Mouse (Mus musculus) myocyte (in vitro differentiated cells): Measurements from ENCODE around the gene Hist1h1d.

ENCODE experiments used
- MAX ChIP-seq: IDR thresholded peaks from one replicate; pipeline ENCODE4 v1.6.1; 2011; ENCODE audit warnings: low read depth, mild to moderate bottlenecking, control low read depth
- POLR2A ChIP-seq: IDR thresholded peaks from one replicate; pipeline ENCODE4 v1.6.1; 2011; ENCODE audit warnings: low read depth, mild to moderate bottlenecking, control low read depth, moderate library complexity; ENCODE audit not compliant: insufficient read length

- TF ChIP-seq MAX (no peak), POLR2A (no peak)
These were observed 11.4 kb downstream of the Hist1h1d start for GRCm38 (mm10) chr13:23564482-23564881.
